Mouse (Mus musculus): ENCODE data around the gene Lrrc23.

Lrrc23 gene

DNA sequence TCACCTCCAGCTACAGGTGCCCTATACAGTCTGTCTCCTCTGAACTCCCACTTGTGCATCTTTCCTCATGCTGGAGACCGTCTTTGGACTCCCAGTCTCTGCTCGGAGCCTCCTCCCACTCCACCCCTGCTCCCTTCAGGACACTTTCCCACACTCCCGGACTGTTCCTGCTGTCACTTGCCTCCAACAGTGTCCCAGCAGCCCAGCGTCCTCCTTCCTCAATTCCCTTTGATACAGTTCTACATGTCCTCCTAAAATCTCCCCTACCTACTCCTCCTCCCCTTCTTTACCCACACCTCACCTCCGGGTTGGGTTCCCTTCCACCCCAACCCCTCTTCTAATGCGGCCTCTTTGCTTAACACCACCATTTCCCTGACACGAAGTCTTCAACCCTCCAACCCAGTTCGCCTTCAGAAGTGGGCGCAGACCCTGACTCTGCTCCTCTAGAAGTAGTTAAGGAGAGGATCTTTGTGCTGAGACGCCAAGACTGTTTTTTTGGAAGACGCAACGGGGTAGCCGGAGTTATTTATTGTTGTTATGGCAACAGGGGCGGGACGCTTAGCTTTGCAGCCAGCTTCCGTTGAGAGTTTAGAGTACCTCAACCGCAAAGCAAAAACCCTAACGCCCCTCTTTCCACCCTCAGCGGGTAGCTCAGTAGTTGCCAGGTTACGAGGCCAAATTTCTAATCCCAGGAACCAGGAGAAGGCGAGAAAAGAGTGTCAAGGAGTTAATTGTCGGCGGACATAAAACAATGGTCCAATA lies at the start of gene Lrrc23:
Gene Lrrc23, minus strand, starts transcription at position 506 of the 762 bp plus-strand sequence.
- peak; percentile 29 to 40 for DNase-seq

DNA sequence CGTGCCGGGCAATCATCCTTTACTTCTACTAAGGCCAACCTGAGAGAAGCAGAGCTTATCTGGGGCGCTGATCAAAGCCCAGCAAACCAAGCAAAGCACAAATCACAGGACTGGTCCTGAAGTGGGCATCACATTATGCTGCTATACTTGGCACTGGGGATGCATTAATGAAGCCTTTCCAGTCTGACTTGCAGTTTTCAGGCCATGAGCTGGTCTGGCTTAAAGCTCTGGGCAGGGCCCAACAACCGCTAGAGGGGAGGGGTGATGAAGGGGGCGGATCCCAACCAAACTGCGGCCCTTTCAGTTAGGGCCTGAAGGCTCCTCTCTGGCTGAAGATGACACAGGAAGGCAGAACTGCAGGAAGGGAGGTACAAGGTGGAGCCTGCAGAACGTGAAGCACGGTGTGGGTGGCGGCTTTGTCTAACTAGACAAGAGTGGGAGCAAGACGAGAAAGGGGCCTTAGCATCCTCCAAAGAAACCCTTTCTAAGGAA lies 48.6 kb upstream of the Lrrc23 start:
- peak; percentile 40 to 44 for DNase-seq

DNA sequence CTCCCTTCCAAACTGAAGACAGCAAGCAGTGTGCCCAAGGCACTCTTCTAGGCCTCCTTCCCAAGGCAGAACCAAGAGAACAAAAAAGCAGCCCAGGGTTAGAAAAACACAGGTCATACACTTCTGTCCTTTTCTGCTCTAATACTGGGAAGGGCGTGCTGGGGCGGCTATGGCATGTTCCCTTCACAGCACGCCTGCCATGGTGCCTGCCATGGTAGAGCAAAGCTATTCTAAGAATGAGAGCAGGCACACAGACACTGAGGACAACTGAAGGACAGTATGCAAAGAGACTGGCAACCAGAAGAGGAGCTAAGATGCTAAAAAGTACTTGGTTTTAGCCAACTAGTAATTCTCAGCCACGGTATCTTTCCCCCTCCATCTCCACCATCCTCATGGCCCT lies 42.5 kb upstream of the Lrrc23 start:
- DNase-seq, result no peak

- DNase-seq, result no peak
Observed at GRCm38 (mm10) chr6:124820891-124821290, 41.4 kb upstream of the Lrrc23 start.

DNA sequence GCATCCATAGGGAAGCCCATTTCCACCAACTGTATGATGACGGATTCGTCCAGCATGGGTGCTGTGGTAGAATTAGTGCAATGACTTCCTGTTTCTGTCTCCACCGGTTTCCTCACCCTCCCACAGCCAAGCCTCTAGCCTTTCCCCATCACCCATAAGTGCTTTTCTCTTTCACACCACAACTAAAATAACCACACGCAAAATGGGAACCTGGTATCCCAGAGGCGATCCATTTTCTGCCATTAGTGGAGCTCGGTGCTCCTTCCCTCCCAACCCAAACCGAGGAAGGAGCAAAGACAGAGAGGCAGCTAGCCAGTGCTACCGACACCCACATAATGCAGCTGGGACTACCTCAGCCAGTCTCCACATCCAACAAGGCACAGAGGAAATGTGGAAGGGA lies 38.4 kb upstream of the Lrrc23 start:
- DNase-seq, result no peak

- peak in 1 of 2 experiments; percentile 7 for DNase-seq
Observed at GRCm38 (mm10) chr6:124817563-124817962, 38.0 kb upstream of the Lrrc23 start.

GRCm38 (mm10) chr6:124817125-124817524 lies 37.6 kb upstream of the Lrrc23 start:
- peak in 1 of 2 experiments; percentile 4 for DNase-seq

DNA sequence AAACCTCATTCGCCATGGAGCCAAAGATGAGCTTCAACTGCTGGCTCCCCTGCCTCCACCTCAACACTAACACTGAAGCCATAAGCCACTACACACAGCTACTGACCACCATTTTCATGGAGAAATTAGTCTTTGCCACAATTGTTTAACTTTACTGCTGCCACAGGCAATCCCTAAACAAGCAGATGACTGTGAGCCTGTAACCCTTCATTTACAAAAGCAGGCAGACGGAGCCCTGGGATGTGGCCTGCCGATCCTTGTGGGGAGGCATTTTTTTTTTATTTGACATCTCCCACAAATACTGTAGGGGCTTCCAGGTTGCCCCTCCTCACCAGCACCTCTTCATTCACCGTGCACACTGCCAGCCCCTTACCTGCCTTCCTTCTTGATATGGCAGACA lies 37.1 kb upstream of the Lrrc23 start:
- DNase-seq, result no peak

DNA sequence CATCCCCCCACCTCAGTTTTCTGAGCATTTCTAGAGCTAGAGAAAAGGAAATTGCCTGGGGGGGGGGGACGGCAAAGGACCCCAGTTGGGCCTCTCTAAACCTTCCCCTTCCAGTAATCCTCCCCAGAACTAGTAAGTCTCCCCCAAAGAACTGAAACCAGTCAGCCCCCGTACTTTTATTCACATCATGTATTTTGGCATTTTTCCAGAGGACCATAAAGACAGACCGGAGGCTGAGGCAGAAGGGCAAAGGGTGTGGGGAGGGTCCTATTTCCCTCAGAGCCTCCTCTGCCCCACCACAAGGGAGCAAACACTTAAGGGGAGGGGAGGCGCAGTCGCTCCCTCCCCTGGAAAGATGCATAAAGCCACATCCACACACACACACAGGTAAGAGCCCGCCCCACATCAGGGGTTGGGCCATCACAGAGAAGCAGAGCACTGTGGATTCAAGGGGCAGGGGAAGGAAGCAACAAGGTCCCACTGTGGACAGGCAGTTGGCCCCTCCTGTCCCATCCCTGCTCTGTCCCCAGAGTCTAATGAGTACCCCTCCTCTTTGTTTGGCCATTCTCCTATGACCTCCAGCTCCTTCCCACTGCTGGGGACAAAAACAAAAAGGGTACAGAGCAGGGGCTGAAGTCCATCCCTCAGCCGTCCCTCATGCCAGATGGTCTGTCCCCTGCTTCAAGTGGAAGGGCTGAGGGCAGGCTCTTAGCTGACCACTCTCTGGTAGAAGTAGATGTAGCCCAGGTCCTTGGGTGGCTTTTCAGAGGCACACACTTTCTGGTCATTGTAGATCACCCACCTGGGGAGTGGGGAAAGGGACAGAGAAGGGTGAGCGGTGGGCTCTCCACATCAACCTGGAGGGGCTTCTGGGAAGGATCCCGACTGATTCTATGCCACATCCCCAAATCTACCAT lies 35.6 kb upstream of the Lrrc23 start:
- DNase-seq, result peak in 1 of 2 experiments; percentile 12

DNA sequence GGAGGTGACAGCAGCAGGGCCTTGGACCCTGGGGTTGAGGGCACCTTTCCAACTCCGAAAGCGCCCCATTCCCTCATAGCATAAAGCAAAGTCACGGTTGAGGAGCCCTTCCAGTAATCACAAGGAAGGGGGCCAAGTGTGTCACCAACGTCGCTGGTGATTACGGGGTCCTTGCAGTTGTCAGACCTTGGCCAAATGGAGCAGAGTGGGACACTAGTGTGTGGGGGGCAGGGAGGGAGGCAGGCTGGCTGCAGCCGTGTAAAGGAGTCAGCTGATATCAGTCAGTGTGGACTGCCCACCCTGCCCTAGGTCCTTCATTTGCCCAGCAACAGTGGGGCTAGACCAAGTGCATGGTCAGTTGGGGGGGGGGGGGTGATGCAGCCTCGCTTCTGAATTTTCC lies 34.9 kb upstream of the Lrrc23 start:
- no peak for DNase-seq

DNA sequence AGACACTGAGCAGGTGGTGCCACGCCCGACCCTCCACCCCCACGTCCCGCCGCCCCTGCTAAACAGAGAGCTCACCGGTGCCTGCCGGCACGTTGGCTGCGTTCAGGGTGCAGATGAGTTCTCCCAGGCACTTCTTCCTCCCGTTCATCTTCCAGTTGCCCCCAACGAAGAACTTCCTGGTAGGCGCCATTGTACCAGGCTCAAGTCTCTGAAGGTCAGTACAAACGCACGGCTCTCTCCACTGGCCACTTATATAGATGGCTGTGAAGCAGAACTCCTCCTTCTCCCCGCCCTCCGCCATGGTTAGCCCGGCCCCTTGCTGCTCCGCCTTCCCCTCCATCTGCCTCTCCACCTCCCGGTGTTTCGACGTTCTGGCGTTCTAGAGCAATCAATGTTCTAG lies 34.4 kb upstream of the Lrrc23 start, which contains the start of gene Tpi1:
Gene Tpi1, minus strand, starts transcription at position 364 of the 400 bp plus-strand sequence.
- peak; percentile 90 to 94 for DNase-seq

- peak; percentile 80 to 81 for DNase-seq
Observed at GRCm38 (mm10) chr6:124813496-124813895, 34.0 kb upstream of the Lrrc23 start.

GRCm38 (mm10) chr6:124812848-124813247 lies 33.3 kb upstream of the Lrrc23 start:
- DNase-seq, result peak in 1 of 2 experiments; percentile 43

DNA sequence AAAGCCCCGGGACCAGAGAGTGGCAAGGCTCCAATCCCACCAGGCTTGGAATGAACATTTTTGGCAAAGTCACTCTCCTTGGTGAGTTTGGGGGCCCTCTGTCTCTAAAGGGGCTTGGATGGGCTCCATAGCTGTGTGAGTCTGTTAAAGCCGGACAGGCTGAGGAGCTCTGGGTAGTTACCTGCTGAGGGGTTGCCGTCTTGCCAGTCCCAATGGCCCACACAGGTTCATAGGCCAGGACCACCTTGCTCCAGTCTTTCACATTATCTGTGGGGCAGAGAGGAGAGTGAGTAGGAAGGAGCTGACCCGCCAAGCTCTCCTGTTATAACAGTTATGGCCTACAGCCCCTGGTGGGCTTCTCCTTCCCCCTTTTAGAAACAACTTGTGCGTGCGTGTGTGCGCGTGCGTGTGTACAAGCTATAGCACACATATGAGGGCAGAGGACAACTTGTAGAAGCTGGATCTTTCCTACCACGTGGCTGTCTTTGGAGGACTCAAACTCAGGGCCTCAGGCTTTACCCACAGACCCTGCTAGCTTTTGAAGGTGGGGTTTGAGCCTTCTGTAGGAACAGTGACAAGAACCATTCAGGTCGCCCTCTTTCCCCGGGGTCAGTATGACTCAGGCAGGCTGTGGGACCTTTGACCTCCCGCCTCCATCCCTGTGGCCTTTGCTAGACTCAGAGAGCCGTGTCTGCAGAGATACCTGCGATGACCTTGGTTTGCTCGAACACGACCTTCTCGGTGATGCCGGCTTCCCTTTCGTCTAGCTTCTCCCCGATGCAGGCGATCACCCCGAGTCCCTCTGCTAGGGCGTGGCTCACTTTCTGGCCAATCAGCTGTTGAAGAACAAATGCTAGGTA lies 32.4 kb upstream of the Lrrc23 start:
- peak in 1 of 2 experiments; percentile 26 for DNase-seq

GRCm38 (mm10) chr6:124811403-124811665 lies 31.8 kb upstream of the Lrrc23 start:
- DNase-seq, result no peak

GRCm38 (mm10) chr6:124810566-124811402 lies 31.3 kb upstream of the Lrrc23 start:
- peak in 1 of 2 experiments; percentile 24 for DNase-seq

DNA sequence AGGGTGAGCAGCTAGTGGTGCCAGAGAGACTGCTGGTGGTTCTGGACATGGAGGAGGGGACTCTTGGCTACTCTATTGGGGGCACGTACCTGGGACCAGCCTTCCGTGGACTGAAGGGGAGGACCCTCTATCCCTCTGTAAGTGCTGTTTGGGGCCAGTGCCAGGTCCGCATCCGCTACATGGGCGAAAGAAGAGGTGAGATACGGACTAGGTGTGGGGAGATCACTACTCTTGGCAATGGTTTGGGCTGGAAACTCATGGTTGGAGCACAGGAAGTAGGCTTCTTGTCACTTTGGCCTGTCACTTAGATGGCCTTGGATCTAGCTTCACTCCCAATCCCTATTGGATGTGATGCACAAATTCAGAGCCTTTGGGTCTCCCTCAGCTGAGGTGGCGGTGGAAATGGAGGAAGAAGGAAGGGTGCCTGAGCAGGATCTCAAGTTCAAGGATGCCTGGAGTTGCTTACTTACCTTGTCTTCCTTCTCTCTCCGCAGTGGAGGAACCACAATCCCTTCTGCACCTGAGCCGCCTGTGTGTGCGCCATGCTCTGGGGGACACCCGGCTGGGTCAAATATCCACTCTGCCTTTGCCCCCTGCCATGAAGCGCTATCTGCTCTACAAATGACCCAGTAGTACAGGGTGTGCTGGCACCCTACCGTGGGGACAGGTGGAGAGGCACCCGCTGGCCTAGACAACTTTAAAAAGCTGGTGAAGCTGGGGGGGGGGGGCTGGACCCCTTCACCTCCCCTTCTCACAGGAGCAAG lies 30.4 kb upstream of the Lrrc23 start:
- peak in 1 of 2 experiments; percentile 21 for DNase-seq

DNA sequence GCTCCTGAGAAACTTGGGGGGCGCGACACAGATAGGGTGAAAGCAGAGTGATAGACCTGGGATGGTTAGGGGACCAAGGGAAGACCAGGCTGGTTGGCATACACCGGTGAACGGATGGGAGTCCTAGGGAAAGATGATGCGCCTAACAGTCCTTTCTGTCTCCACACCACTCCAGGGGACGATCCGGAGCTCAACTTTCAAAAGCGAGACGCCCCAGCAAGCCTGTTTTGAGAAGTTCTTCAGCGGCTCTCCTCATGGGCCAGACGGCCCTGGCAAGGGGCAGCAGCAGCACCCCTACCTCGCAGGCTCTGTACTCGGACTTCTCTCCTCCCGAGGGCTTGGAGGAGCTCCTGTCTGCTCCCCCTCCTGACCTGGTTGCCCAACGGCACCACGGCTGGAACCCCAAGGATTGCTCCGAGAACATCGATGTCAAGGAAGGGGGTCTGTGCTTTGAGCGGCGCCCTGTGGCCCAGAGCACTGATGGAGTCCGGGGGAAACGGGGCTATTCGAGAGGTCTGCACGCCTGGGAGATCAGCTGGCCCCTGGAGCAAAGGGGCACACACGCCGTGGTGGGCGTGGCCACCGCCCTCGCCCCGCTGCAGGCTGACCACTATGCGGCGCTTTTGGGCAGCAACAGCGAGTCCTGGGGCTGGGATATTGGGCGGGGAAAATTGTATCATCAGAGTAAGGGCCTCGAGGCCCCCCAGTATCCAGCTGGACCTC lies 29.7 kb upstream of the Lrrc23 start:
- DNase-seq, result peak; percentile 86 to 90

DNA sequence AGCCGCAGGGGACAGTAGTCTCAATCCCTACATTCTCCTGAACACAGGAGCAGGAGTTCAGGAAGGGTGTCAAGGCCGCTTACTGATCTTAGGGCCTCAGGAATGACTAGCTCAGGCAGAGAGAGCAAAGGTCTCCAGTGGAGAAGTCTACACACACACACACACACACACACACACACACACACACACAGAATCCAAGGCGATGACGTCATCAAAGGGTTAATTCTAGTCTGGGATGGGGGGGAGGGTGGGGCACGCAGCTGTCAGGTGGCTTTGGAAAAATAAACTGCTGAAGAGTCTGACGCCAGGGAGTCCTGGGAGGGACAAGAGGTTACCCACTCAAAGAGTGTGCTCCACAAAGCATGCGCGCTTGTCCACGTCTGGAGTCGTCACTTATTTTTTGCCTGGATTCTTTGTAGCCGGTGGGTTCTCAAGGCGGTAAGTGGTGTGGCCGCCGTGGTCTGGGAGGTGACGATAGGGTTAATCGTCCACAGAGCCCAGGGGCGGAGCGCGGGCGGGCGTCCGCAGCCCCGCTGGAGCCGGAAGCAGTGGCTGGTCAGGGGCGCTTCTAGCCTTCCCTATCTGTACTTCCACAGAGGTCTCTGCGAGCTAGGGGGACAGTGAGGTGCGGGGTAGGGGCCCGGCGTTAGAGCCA lies 29.0 kb upstream of the Lrrc23 start, which contains the start of gene Spsb2:
Gene Spsb2, plus strand, starts transcription at position 304 of the 655 bp plus-strand sequence.
- DNase-seq, result peak; percentile 58 to 66

DNA sequence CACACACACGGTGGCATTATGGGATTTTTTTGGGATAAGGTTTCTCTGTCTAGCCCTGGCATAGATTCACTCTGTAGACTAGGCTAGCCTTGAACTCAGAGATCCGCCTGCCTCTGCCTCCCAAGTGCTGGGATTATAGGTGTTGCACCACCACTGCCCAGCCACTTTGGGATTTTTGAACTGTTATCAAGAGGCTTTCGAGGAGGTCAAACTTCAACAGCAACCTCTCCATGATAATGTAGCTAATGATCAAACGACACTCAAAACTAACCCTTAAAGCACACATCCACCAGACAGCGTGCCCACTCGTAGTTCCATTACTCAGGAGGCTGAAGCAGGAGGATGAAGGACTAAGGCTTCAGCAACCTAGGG lies 28.4 kb upstream of the Lrrc23 start:
- peak in 1 of 2 experiments; percentile 3 for DNase-seq
